Mouse (Mus musculus): ENCODE measurements at regions not wholly inside any gene's neighbourhood (a gene's known extent, or its start where the extent isn't known, plus 50 kb on each side); places are given as distances from the start of the nearest gene placed in this dataset.

DNA sequence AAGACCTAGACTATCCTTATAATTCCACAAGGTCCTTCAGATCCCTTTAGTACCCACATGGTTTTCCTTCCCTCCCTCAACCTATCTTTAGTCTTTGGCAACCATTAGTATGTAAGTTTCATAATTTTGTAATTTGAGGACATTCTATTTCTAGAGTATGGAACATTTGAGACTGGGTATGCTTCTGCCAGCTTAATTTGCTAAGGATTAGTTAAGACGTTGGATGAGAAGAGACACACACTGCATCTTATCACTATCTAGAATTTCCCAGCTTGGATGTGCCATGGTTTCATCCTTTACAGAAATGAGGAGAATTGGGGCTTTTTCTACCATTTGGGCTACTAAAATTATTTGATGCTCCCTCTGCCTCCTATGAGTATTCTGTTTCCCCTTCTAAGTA is 516.7 kb upstream of the Hs6st1 start:
- DNase-seq (ENCODE audit: low spot score in 2 of 2), result peak in 1 of 2 experiments; percentile 43
- intact Hi-C loops (cut with DNase I), result loop anchor here (10.0 kb wide), 1 partner anchor 213 kb away; no protein-coding TSS in a partner anchor

DNA sequence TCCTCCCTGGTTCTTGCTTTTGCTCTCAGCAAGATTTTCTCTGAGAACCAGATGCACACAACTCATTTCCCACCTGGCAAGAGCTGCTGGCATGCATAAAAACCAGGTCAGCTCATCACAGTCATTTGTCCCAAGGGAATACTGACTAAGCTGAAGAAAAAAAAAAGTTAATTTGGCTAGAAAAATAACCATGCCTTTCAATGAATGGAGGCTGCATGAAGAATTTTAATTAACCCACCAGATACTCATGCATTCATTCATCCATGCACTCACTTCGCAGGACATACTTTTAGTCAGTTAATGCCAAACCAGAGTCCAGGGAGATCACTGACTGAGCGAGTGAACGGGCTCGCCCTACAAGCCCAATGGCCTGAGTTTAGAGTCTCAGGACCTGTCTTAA is 505.4 kb upstream of the Hs6st1 start:
- intact Hi-C loops (cut with DNase I), result no loop called here
- DNase-seq (ENCODE audit: low spot score in 2 of 2), result peak in 1 of 2 experiments; percentile 67

DNA sequence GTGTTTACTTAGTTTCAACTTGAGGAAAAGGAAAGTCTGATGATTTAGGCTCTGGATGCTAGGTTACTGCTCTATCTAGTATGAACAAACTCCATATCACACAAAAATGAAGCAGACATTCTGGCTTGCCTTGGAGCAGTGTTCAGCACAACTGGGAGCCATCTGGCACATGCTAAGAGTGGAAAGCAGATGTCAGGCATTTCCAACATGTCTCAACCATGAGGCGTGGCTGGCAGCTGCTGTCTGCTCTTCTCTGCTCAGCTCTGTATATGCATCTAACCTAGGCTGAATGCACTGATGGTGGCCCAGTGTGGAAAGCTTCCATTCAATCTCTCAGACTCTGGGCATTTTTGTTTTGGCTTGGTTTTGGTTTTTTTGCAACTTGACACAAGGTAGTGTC is 493.0 kb upstream of the Hs6st1 start:
- DNase-seq (ENCODE audit: low spot score in 2 of 2), result peak; percentile 19 to 67
- intact Hi-C loops (cut with DNase I), result no loop called here

DNA sequence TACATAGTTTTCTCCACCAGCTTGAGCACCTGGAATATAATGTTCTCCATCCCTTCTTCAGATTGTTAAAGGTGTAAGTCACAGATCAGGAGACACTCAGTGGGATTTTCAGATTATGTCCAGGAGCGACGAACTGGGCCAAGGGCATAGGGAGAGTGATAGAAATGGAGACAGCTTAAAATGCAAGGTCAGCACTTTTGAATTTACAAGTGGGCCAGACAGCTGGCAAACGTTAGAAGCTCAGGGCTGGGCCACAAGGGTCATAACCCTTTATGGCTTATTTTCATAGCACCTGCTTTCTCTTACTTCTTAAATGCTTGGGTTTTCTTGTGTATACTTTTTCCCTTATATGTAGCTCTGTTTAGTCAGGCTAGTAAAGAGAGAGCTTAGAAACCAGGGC is 488.8 kb upstream of the Hs6st1 start:
- intact Hi-C loops (cut with DNase I), result no loop called here
- DNase-seq (ENCODE audit: low spot score in 2 of 2), result no peak

DNA sequence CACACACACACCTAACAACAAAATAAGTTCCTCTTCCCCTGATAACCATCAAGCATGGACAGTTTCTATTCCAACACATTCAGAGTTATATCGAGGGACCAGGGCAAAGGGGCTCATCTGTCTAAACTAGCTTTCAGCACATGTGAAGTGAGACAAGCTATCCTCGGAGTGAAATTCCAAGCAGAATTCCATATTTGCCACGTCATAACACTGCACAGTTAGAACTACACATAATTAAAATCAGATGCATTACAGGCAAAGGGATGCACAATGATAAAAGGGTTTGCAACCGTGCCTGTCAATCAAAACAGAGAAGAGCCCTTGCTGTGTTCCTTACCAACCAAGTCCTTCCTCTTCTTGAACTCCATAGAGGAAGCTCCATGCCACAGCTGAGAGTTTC is 488.2 kb upstream of the Hs6st1 start:
- no peak for DNase-seq (ENCODE audit: low spot score in 2 of 2)
- intact Hi-C loops (cut with DNase I), result no loop called here

DNA sequence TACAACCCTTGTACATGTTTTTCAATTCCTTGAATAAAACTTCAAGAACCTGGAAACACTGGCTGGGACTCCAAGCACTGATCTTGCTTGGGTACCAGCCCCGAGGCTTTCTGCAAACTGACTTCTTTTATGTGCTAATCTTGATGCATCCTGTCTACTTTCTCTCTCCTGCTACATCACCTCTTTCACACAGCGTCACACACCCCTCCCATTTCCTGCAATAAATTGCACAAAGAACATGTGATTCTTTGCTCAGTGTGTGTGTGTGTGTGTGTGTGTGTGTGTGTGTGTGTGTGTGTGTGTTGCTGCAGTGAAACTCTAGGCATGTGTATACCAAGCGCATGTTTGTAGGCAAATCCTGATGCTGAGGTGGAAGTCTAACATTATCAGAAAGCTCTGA is 487.7 kb upstream of the Hs6st1 start:
- DNase-seq (ENCODE audit: low spot score in 2 of 2), result no peak
- intact Hi-C loops (cut with DNase I), result no loop called here

DNA sequence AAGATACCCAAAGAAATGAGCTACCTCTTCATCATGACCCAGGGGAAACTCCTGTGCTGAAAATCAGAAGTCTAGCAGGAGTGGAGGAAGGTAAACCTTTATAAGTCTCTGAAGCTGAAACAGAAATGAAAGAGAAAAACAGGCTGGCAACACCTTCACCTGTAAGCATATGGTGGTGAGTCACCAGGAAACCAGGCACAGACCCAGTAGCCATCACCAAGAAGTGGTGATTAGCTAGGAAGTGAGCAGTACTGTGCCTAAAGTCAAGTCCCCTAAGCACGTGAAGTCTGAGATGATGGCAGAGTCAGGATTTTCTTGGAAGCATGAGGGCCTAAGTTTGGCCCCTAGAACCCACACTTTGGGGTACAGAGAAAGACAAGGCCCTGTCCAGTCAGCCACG is 480.3 kb upstream of the Hs6st1 start:
- no peak for DNase-seq (ENCODE audit: low spot score in 2 of 2)
- intact Hi-C loops (cut with DNase I), result no loop called here

DNA sequence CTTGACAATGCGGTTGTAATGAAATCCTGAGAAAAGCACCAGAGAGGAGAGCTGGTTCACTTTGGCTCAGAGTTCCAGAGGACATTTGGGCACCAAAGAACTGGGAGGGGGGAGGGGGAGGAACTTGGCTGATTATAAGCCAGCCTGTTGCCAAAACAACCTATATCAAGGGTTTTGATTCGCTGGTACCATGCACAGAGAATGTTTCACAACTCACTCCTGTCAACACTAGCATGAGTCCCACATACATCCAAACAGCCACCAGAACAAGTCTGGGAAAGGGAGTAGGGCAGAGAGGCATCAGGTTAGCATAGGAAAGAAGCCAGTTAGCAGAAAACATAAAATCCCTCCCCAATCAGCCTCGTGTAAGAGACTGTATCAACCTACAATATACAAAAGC is 479.3 kb upstream of the Hs6st1 start:
- intact Hi-C loops (cut with DNase I), result no loop called here
- no peak for DNase-seq (ENCODE audit: low spot score in 2 of 2)

DNA sequence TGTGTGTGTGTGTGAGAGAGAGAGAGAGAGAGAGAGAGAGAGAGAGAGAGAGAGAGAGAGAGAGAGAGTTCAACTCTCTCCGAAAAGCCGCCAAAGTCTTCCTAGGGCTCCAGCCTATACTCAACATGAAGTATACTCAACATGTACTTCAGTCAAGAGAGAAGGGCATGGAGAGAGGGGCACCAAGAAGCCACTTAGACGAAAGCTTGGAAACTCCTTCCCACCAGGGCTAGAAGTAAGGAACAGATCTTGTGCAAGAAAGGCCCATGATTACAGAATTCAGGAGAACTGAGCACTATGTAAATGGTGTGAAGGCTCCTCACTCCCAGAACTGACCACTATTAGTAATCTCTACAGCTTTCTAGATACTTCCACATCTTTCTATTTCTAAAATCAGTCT is 467.4 kb upstream of the Hs6st1 start:
- DNase-seq (ENCODE audit: low spot score in 2 of 2), result no peak
- intact Hi-C loops (cut with DNase I), result no loop called here

DNA sequence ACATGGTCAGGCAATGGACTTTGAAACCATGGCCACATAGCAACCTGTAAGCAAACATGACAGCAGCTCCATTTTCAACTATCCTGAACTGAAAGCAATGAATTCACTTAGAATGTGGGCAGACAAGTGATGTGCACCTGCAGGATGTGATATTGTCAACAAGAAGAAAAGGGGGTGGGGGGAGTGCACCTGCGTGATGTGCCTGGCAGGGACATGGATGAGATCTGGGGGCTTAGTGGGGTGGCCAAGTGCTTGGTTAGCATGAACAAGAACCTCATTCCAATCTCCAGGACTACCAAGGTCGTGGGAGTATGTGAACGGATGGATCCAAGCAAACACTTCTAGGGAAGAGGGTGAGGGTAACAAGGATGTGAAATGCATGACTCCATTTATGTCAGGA is 453.1 kb upstream of the Hs6st1 start:
- DNase-seq (ENCODE audit: low spot score in 2 of 2), result no peak
- intact Hi-C loops (cut with DNase I), result no loop called here

DNA sequence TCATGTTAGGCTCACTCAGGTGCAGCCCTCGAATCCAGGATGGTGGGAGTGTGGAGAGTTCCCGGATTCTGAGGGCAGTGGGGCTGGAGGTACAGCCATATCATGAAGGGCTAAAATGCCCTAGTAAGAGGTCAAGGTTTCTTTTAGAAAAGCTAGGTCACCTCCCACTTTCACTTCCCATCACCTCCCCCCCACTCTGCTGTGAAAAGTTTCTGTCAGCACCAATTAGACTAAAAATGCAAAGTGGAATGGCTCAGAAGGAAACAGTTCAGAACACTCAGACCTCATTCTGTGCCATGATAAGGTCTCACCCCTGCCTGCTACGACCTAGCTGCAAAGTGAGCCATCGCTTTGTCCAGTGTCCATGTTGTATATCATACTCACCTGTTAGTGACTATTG is 448.7 kb upstream of the Hs6st1 start:
- DNase-seq (ENCODE audit: low spot score in 2 of 2), result no peak
- intact Hi-C loops (cut with DNase I), result no loop called here

DNA sequence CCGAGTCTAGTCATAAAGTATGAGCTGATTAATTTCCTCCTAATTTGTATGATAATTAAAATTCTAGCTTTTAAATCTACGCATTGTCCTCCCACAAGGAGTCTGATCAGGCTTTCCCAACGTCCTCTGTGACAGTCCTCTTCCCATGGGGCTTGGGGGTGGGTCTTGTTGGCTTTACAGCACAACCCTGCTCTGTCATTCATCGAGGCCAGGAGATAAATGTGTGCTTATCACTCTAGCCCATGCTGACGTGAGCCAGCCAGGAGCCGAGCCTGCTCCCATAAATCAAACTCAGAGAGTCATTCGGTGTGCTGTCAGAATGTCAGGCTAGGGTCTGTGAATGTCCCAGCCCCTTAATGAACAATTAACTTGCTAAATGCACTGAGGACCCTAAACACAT is 425.6 kb upstream of the Hs6st1 start:
- DNase-seq (ENCODE audit: low spot score in 2 of 2), result no peak
- intact Hi-C loops (cut with DNase I), result no loop called here

DNA sequence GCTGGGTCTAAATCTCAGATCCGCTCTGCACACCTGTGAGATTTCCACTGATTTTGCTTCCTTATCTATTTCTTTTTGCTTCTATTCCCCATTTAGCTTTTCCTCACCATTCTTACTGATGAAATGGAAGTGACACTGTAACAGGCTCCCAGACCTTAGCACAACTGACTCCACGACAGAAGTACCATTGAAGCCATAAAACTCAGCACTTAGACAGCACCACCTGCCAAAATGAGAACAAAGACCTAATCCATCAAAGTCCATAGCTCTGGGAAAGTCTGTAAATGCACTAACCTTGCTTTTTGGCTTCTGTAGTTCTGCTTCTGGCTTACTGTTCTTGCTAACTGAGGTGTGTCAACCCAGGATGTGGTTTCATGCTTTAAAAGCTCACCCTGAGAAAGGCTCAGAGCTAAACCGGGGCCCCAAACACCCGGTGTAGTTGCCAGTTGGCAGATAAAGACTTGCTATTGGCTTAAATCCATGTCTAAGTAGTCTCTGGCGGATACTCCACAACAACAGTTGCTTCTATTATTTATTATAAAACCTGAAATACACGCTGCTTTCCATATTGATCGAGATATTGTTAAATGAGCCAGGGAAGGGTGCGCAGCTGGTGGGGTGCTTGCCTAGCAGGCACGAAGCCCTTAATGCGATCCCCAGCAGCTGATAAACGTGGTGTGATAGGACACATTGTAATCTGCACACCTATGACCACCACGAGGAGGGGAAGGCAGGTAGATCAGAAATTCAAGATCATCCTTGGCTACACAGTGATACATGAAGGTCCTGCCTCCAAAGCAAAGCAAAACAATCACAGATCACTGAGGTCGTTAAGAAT is 414.9 kb upstream of the Hs6st1 start:
- DNase-seq (ENCODE audit: low spot score in 2 of 2), result peak in 1 of 2 experiments; percentile 9
- intact Hi-C loops (cut with DNase I), result no loop called here

DNA sequence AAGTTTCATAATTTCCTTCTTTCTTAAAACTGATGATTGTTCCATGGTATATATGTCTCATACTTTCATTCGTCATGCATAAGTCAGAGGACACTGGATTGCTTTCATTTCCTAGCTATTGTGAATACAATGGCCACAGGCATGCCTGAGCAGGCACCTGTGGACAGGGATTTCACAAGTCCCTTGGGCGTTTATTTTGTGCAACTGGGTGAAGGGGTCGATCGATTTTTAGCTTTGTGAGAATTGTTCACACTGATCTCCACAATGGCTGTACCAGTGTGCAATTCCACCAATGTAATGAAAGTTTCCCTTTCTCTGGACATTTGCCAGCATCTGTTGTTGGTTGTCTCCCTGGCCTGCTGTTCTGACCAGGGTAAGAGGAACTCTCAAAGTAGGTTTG is 405.2 kb upstream of the Hs6st1 start:
- intact Hi-C loops (cut with DNase I), result no loop called here
- DNase-seq (ENCODE audit: low spot score in 2 of 2), result no peak

DNA sequence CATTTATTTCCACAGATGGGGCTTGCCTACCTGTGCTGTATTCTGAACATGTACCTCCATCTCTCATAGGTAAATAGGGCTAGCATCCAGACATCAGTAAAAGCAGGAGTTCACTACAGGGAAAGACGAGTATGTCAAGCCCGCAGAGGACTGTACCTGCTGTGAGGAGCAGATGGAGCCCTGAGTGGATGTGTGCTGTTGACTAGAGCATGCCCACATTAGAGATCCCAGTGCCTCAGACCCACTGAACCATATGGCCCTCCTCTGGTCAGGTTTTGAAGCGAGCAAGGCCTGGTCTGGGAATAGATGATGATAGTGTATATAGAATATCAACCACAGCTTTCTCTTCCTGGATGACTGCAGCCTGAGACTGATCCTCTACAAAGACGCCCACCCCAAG is 394.7 kb upstream of the Hs6st1 start:
- intact Hi-C loops (cut with DNase I), result no loop called here
- DNase-seq (ENCODE audit: low spot score in 2 of 2), result no peak

DNA sequence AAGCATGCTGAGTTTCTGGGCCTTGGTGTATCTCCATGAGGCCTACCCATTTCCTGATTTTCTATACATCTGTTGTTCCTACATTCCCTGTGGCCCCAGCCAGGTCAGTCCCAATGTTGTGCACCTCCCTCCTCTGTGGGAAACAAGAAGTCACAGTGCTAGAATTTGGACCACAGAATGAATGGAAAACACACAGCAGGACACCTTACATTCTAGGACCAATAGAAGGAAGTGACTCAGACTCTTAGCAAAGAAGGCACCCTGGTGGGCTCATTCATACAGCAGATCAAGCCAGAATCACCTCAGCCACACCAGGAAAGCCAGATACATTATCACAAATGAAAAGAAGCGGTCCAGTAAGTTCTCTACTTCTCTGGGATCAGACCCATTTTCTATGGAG is 394.2 kb upstream of the Hs6st1 start:
- DNase-seq (ENCODE audit: low spot score in 2 of 2), result no peak
- intact Hi-C loops (cut with DNase I), result no loop called here

DNA sequence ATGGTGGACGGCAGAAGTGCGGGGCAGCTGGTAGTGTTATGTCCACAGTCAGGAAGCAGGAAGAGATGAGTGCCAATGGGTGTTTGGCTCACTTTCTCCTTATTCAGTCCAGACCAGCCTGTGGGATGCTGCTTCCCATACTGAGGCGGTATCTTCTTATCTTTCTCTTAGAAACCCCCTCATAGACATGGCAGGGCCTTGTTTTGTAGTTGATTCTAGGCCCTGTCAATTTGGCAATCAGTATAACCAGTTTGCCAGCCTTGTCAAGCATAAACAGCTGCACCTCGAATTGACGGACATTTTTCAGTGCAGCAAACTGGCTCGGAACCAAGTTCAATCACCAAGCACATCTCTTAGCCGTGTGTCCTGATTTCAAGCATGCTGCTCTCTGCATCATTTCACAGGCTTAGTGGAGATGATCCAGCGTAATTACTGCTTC is 385.7 kb upstream of the Hs6st1 start:
- intact Hi-C loops (cut with DNase I), result no loop called here
- peak in 1 of 2 experiments; percentile 10 for DNase-seq (ENCODE audit: low spot score in 2 of 2)

DNA sequence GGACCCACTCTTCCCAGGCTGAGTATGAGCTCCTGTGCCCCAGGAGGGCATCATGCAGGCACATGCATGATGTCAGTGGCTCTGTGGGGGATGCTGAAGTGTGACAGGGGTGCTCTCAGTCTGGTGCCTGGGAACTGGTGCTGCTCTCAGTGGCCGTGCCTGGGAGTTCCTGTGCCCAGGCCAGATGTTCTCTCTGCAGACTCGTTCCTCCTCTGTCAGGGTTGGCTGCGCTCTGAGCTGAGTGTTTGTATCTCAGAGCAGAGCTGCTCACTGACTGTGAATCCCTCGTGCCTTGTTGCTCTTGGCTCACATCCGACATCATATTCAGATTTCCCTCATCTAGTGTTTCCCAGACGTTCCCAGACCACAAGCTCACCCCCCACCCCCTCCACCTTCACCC is 382.5 kb upstream of the Hs6st1 start:
- DNase-seq (ENCODE audit: low spot score in 2 of 2), result no peak
- intact Hi-C loops (cut with DNase I), result no loop called here

DNA sequence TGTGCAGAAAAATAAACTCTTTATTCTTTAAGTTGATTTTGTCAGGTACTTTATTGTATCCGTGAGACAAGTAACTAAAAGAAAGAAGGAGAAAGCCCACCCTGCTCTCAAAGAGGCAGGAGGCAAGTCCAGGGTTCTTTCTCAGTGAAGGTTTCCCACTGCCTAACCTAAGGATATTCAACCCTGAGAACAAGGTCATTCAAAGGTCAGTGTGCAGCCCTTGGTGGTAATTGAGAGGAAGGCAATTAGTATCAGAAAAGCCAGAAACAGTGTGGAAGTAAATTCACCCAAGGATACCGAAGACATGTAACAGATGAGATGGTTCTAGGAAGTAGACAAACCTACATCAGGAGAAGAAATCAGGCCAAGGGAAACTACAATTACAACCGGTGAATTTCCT is 373.9 kb upstream of the Hs6st1 start:
- no peak for DNase-seq (ENCODE audit: low spot score in 2 of 2)
- intact Hi-C loops (cut with DNase I), result no loop called here

DNA sequence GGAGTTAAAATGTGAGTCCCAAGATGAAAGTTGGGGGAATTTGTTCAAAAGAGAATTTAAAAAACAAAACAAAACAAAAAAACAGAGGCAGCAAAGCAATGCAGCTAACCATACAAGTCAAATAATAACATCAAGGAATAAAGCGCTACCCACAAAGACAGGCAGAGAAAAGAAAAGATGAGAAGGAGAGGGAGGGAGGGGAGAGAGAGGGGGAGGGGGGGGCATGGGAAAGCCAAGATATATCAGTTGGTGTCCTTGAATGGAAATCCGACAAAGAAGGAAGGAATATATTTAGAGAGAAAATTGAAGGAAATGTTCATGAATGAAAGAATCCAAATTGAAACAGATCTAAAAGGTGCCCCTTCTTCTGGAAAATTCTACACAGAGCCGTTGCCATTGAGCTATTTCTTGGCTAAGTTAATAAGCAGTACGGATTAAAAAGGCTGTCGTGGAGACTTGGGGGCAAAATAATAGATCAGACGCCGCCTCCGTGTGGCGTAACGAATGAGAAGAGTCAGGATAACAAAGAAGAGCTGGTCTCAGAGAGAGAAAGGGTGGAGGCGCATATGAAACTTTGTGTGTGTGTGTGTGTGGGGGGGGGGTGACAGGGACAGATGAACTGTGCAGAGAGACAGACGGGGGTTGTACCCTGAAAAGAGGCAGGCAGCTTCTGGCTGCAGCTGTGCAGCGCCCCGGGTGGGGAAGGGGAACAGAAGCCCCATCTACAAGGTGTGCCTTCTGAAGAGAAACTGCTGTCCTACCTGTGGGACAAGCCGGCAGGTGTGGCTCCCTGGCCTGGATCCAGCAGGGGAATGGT is 373.2 kb upstream of the Hs6st1 start:
- intact Hi-C loops (cut with DNase I), result no loop called here
- DNase-seq (ENCODE audit: low spot score in 2 of 2), result no peak

DNA sequence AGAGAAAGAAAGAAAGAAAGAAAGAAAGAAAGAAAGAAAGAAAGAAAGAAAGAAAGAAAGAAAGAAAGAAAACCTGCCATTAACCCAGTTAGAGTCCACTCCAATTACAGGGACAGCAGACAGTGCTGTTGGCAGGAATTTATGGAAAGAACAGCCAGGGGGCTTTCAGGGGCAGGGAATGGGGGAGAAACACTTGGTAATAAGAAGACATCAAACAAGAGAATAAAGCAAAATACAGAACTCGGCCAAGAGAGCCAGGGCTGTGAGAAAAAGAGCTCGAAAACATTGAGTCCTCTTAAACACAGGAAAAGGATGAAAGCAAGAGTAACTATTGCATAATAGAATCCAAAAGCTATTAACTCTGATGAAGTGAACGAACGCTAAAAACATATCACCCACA is 371.0 kb upstream of the Hs6st1 start:
- no peak for DNase-seq (ENCODE audit: low spot score in 2 of 2)
- intact Hi-C loops (cut with DNase I), result no loop called here

Measured in left cerebral cortex, postnatal 25 days (tissue).